Mouse (Mus musculus) thymus, postnatal 4 days (tissue): Measurements from ENCODE around the gene Ndufs2.

Experiments
- DNase-seq: peaks from one replicate; pipeline ENCODE4 v3.0.0; 2021

Ndufs2 gene

DNA sequence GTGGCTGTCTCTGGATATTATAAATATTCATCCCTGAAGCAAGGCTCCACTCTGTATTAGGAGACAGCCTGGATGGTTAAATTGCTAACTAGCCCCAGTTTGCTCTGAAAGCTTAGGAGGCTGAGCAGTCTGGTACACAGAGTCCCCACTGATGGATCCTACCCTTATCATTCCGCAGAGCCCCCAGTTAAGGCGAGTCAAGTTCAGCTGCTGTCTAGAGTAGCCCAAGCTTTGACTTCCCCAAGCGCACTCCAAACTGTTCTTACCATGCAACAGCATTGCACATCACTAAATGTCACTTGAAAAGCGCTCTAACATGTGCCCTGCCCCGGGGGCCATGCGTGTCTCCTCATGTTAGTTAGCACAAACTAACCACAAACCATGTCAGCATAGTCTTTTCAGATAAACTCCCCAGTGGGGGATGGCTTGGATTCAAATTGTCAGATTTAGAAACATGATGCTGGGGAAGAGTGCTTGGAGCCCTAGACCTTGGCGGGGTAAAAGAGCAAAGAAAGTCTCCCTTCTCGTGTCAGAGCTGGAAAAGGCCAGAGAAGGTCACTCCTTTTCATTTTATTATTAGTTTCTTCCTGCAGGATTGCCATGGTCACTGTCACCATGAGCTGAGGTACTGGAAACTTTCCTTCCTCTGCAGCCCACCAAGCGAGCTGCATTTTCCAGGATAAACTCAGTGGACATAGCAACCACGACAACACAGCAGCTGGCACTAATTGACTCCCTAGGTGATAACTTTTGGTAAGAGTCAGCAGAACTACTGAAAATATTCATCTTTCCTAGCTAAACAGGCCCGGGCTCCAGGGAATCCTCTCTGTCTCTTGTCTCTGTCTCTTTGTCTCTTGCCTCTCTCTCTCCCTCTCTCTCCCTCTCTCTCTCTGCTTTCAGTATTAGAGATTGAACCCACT lies 57.0 kb downstream of the Ndufs2 start:
- no peak for DNase-seq

DNA sequence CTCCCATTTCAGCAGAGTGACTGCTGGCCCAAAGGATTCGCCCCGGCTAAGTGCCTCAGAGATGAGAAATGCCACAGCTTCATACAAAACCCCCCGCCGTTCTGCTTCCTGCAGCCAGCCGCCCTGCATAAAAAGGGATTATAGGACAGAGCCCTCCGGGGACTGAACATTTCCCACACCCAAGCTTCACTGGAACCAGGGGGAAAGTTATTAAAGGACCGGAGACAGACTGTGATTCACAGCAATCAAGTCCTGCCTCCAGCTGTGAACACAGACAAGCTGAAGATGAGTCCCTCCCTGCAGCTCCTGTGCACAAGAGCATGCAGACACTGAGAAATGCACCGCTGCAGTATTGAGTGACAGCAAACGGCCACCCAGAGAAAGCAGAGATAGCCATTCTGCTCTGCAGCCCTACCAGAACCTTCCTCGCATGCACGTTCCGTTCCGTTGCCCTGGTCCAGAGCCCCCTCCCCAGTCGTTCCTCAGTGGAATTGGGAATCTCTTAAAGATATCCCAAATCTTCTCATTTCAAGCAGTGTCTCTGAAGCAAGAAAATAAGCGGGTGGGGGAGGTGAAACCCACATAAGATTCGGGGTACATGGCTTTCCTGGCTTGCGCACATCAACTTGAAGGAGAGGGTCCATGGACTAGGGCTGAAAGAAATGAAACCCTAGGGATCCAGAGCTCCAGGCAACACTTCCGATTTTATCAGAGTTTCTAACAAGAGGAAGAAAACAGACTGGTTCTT lies 57.9 kb downstream of the Ndufs2 start:
- no peak for DNase-seq

DNA sequence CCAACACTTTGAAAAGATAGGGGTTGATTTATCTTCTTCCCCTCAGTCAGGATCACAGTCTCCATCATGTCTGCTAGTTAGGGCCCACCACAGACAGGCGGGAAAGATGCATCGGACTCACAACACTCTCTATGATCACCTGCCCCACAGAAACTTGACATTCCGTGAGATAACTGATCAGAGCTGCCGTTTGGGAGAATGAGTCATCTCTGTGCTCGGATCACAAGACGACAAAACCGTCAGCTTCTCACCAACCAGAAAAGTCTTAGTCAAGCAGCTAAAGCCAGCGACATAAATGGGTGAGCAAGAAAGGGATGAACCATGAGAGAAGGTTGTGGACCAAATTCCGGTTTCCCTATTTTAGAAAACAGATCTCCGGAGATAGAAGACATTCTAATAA lies 58.9 kb downstream of the Ndufs2 start:
- no peak for DNase-seq

DNA sequence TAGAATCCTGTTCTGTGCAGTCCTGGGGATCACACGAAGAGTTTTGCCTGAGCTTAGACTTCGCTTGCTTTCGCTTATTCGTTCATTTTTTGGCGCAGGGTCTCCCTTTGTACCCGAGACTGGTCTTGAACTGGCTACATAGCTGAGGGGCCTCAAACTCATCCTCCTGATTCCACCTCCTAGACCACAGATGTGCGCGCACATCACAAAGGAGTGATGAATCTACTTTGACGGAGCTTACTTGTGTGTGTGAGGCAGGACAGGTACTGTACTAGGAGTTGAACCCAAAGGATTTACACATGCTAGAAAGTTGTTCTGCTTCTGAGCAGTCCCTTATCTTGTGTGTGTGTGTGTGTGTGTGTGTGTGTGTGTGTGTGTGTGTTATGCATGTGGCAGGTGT lies 60.4 kb downstream of the Ndufs2 start:
- no peak for DNase-seq

DNA sequence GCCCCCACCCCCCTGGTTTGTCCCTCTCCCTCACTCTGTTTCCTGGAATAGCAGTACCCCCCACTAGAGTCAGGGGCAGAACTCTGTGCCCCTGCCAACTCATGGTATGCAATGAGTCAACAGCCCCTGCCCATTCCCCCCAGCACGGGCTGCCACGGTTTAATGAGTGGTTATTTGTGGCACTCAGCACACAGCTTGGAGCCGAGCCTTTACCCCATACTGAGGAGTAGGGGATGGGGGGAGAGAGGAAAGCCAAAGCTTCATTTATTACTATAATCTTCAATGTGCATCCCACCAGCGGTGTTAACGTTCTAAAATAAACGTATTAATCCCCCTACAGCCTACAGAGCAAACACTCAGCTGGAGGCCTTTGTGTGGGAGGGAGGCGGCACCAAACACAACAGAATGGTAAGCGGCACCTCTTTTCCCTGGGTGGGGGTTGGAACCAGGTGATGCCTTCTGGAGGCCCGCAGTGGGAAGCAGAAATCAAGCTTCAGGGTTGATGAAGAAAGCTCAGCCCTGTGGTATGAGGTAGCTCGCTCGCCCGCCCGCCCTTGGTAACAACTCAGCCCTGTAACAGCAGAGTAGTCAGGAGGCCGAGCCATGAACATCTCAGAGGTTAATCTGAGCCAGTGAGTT lies 61.6 kb downstream of the Ndufs2 start:
- DNase-seq = no peak

GRCm38 (mm10) chr1:171189046-171189445 lies 62.1 kb downstream of the Ndufs2 start:
- no peak for DNase-seq

DNA sequence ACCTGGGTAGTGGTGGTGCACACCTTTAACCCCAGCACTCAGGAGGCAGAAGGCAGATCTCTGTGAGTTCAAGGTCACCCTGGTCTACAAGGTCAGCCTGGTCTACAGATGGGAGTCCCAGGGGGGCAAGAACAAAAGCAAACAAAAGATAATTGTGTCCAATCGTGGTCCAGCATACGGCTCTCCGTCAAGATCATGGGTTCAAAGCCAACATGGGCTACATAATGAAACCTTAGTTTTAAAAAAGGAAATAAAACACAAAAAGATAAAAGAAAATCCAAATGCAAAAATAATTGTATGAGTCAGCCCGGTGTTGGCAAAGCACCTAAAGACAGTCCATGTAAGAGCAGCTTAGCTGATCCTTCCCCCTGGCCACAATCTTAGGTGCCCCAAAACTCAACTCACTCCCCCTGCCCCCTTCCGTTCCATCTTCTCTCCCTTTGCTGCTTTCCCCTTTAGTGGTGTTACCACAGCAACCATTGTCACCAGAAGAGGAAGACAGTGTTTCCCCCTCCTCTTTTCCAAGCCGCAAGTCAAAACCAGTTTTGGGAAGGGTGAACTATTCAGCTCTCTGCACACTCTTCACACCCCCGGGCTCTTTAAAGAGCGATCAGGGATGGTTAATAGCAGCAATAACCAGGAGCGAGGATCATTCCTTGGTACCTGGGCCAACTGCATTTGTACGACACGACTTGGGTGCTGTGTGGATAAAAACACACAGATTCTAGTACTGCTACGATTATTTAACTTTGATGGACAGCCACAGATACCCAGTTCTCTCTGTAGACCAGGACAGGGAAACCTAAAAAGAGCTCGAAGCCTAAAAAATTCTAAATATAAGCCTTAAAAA lies 63.1 kb downstream of the Ndufs2 start:
- no peak for DNase-seq

DNA sequence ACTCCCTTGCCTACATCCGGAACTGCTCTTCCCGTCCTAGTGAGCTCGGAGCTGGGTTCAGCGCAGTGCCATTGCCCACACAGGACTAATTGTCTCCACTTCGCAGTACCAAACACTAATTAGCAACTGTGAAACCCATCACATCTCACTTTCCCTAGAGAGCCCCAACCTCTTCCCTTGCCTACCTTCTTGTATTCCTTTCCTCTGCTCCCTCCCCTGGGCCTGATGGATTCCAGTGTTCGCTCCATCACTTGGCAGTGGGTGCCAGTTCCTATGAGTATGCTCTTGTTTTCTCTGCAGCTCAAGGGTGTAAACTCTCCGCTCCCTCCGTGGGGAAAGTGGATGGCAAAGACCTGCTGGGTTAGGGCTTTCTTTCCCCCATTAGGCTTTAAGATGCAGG lies 65.5 kb downstream of the Ndufs2 start:
- DNase-seq = no peak
